Mouse (Mus musculus): ENCODE data around the gene Arvcf. TPM values are rescaled to one million over a fixed set of nuclear protein-coding genes. Genes with fewer than 3 reads are reported as not detected.

The Arvcf gene
- polyA plus RNA-seq, 1 experiment from 2014 or later = 70.2 TPM

DNA sequence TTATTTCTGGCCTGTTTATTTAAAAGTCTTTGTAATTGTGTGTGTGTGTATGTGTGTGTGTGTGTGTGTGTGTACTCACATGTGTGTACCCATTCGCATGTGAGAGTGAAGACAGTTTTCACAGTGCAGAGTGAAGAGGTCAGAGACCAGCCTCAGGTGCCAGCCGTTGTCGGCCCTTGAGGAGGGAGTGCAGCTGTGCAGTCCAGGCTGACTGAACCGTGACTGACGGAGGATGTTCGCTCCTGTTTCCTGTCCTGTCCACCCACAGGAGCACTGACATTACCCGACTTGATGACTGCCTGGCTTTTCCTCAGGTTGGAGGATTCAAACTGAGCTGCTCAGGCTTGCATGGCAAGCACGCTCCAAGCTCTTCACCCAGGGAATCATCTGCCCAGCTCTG is 15.0 kb downstream of the Arvcf start:
- WGBS = 72% methylated on average over 8 of the region's 8 CpGs
- peaks cover 12% of the 10 kb centered on the region; the same call in 1 of the 2 replicates for H3K36me3 ChIP-seq (ENCODE audit: control insufficient read depth, insufficient read depth, low read length)
- H3K27ac ChIP-seq (replicated peaks; ENCODE audit: low read depth, low read length) = no peak overlapping the region
- ATAC-seq (ENCODE audit: low FRiP score, low TSS enrichment) = no peak
- no peak overlapping the region for H3K4me3 ChIP-seq (replicated peaks; ENCODE audit: low read depth, low read length)
- no peak for DNase-seq
- H3K4me1 ChIP-seq (ENCODE audit: control insufficient read depth, insufficient read depth, low read length) = no peaks in the 10 kb centered on the region
- no peak overlapping the region for H3K9ac ChIP-seq (replicated peaks; ENCODE audit: low read length)
- no peaks in the 10 kb centered on the region for H3K9me3 ChIP-seq (ENCODE audit: control insufficient read depth, low read length)
- no peaks in the 10 kb centered on the region for H3K27me3 ChIP-seq (ENCODE audit: control insufficient read depth, insufficient read depth, low read length)
- no peak overlapping the region for H3K4me2 ChIP-seq (ENCODE audit: low read length)

DNA sequence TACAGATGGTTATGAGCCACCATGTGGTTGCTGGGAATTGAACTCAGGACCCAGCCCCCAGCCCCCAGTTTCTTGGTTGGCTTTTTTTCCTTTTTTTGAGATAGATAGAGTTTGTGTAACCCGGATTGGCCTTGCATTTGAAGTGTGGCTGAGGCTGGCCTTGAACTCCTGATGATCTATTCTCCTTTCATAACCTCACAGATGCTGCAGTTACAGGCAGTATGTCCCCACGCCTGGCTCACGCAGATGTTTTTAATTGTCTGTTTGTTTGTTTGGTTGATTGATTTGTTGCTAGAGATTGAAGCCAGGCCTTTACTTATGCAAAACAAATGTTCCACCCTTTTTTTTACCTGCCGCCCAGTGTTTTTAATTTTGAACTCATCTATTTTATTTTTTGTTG is 18.9 kb downstream of the Arvcf start:
- Histone ChIP-seq H3K4me2 (ENCODE audit: low read length) (no peak overlapping the region), H3K4me1 (ENCODE audit: control insufficient read depth, insufficient read depth, low read length) (no peaks in the 10 kb centered on the region), H3K27me3 (ENCODE audit: control insufficient read depth, insufficient read depth, low read length) (no peaks in the 10 kb centered on the region), H3K9me3 (ENCODE audit: control insufficient read depth, low read length) (no peaks in the 10 kb centered on the region), H3K36me3 (ENCODE audit: control insufficient read depth, insufficient read depth, low read length) (peaks cover 12% of the 10 kb centered on the region; the same call in 1 of the 2 replicates), H3K9ac (replicated peaks; ENCODE audit: low read length) (no peak overlapping the region), H3K4me3 (replicated peaks; ENCODE audit: low read depth, low read length) (no peak overlapping the region), H3K27ac (replicated peaks; ENCODE audit: low read depth, low read length) (no peak overlapping the region)
- ATAC-seq (ENCODE audit: low FRiP score, low TSS enrichment) (no peak), DNase-seq (no peak)
- 92% methylated on average over 4 of the region's 4 CpGs for WGBS

DNA sequence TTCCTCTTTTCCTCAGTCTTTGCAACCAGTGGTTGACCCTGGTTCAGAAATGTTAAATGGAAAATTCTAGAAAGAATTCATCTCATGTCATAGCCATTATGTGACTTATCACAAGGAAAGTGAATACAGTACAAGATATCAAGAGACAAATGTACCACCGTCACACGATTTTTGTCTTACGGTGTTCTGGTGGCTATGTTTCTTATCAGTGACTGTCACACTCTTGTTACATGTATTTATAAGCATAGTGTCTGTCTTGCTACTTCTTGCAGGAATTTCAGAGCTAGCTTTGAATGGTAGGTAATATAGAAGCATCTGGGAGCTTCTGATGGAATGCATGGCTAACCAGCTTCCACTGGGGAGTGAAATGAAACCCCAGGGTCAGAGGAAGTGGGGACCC is 22.2 kb downstream of the Arvcf start:
- Histone ChIP-seq H3K9me3 (ENCODE audit: control insufficient read depth, low read length) (no peaks in the 10 kb centered on the region), H3K36me3 (ENCODE audit: control insufficient read depth, insufficient read depth, low read length) (0 out of 2 replicates have a peak, but pooled peaks cover 3% of the 10 kb centered on the region), H3K27me3 (ENCODE audit: control insufficient read depth, insufficient read depth, low read length) (no peaks in the 10 kb centered on the region), H3K9ac (replicated peaks; ENCODE audit: low read length) (no peak overlapping the region), H3K4me1 (ENCODE audit: control insufficient read depth, insufficient read depth, low read length) (no peaks in the 10 kb centered on the region), H3K4me2 (ENCODE audit: low read length) (no peak overlapping the region), H3K27ac (replicated peaks; ENCODE audit: low read depth, low read length) (no peak overlapping the region), H3K4me3 (replicated peaks; ENCODE audit: low read depth, low read length) (no peak overlapping the region)
- ATAC-seq (ENCODE audit: low FRiP score, low TSS enrichment) (no peak), DNase-seq (no peak)
- WGBS = 98% methylated on average over 3 of the region's 3 CpGs

DNA sequence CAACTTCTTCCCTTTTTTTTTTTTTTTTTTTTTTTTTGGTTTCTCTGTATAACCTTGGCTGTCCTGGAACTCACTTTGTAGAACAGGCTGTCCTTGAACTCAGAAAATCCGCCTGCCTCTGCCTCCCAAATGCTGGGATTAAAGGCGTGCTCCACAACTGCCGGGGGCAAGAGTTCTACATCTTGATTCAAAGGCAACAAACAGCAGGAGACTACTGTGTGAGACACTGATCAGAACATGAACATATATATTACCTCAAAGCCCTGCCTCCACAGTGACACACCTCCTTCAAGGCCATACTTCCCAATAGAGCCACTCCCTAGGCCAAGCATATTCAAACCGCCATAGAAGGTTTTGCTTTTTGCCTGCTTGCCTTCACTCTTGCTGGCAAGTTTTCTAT is 25.6 kb downstream of the Arvcf start:
- H3K27ac ChIP-seq (replicated peaks; ENCODE audit: low read depth, low read length) = no peak overlapping the region
- WGBS = 95% methylated on average over 4 of the region's 4 CpGs
- no peaks in the 10 kb centered on the region for H3K9me3 ChIP-seq (ENCODE audit: control insufficient read depth, low read length)
- DNase-seq (no peak), ATAC-seq (ENCODE audit: low FRiP score, low TSS enrichment) (no peak)
- H3K27me3 ChIP-seq (ENCODE audit: control insufficient read depth, insufficient read depth, low read length) = no peaks in the 10 kb centered on the region
- no peak overlapping the region for H3K9ac ChIP-seq (replicated peaks; ENCODE audit: low read length)
- H3K4me2 ChIP-seq (ENCODE audit: low read length) = no peak overlapping the region
- H3K4me1 ChIP-seq (ENCODE audit: control insufficient read depth, insufficient read depth, low read length) = peaks cover 6% of the 10 kb centered on the region; the same call in 1 of the 2 replicates
- 0 out of 2 replicates have a peak, but pooled peaks cover 3% of the 10 kb centered on the region for H3K36me3 ChIP-seq (ENCODE audit: control insufficient read depth, insufficient read depth, low read length)
- no peak overlapping the region for H3K4me3 ChIP-seq (replicated peaks; ENCODE audit: low read depth, low read length)

DNA sequence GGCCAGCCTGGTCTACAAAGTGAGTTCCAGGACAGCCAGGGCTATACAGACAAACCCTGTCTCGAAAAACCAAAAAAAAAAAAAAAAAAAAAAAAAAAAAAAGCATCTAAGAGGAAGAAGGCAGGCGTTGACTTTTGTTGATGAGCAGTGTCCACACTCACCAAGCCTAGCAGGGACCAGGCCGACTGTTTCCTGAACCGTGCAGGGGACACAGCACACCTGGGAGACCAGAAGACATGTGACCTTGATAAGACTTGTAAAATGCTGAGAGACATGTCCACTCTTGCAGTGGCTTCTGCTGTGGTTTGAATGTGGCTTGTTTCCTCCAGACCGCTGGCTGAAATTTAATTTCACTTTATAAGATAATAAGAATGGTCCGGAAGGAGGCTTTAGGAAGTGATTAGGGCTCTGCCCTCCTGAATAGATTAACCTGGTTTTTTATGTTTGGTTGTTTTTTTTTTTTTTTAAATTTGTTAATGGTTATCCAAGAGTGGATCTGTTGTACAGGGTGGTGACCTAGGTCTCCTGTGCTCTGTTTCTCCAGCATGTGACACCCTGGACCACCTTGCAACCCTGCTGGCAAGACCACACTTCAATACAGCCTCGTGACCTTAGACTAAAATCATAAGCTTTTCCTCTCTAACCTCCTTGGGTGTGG is 28.4 kb downstream of the Arvcf start:
- no peak for DNase-seq
- Histone ChIP-seq H3K36me3 (ENCODE audit: control insufficient read depth, insufficient read depth, low read length) (0 out of 2 replicates have a peak, but pooled peaks cover 3% of the 10 kb centered on the region), H3K4me3 (replicated peaks; ENCODE audit: low read depth, low read length) (no peak overlapping the region), H3K4me2 (ENCODE audit: low read length) (no peak overlapping the region), H3K9me3 (ENCODE audit: control insufficient read depth, low read length) (no peaks in the 10 kb centered on the region), H3K27me3 (ENCODE audit: control insufficient read depth, insufficient read depth, low read length) (no peaks in the 10 kb centered on the region), H3K4me1 (ENCODE audit: control insufficient read depth, insufficient read depth, low read length) (peaks cover 27% of the 10 kb centered on the region), H3K9ac (replicated peaks; ENCODE audit: low read length) (no peak overlapping the region), H3K27ac (replicated peaks; ENCODE audit: low read depth, low read length) (no peak overlapping the region)
- 85% methylated on average over 7 of the region's 7 CpGs for WGBS
- ATAC-seq (ENCODE audit: low FRiP score, low TSS enrichment) = no peak

DNA sequence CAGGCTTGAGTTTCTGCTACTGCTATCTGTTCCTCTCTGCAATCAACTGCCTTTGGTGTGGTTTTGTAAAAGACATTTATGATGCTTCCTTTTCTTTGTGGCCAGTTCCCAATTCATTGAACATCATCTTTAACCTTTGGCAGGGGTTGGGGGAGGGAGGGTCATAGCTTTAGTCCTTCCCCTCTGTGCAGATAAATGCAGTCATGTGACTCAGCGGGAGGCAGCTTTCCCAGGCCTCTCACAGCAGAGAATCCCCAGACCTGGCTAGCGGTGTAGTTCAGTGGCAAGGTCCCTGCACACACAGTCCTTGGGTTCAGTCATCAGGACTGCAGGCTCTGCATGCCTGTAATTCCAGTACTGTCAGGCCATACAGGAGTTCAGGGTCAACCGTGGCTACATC is 29.2 kb downstream of the Arvcf start:
- H3K9me3 ChIP-seq (ENCODE audit: control insufficient read depth, low read length) = no peaks in the 10 kb centered on the region
- H3K36me3 ChIP-seq (ENCODE audit: control insufficient read depth, insufficient read depth, low read length) = no peaks in the 10 kb centered on the region
- no peak overlapping the region for H3K4me3 ChIP-seq (replicated peaks; ENCODE audit: low read depth, low read length)
- no peak overlapping the region for H3K27ac ChIP-seq (replicated peaks; ENCODE audit: low read depth, low read length)
- ATAC-seq (ENCODE audit: low FRiP score, low TSS enrichment) (no peak), DNase-seq (no peak)
- H3K27me3 ChIP-seq (ENCODE audit: control insufficient read depth, insufficient read depth, low read length) = no peaks in the 10 kb centered on the region
- no peak overlapping the region for H3K4me2 ChIP-seq (ENCODE audit: low read length)
- H3K9ac ChIP-seq (replicated peaks; ENCODE audit: low read length) = no peak overlapping the region
- 28% methylated on average over 3 of the region's 3 CpGs for WGBS
- peaks cover 35% of the 10 kb centered on the region for H3K4me1 ChIP-seq (ENCODE audit: control insufficient read depth, insufficient read depth, low read length)

DNA sequence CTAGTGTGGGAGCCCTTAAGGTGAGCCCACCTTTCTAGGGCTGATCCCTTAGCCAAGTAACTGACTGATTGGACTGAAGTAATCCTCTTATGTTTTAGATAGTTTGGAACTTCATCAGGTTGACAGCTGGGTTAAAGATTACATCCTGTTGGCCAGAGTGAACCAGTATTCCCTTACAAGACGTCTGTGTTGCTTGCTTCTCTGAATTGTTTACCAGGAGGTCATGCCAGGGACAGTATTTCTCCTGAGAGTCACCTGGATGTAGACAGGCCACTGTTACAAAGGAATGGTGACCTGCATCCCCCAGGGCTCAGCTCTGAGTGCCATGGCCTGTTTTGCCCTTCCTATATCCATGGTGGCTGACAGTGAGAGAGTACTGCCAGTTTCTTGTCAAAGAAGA is 30.5 kb downstream of the Arvcf start:
- H3K27me3 ChIP-seq (ENCODE audit: control insufficient read depth, insufficient read depth, low read length) = no peaks in the 10 kb centered on the region
- H3K9me3 ChIP-seq (ENCODE audit: control insufficient read depth, low read length) = no peaks in the 10 kb centered on the region
- DNase-seq = no peak
- no peak for ATAC-seq (ENCODE audit: low FRiP score, low TSS enrichment)
- H3K36me3 ChIP-seq (ENCODE audit: control insufficient read depth, insufficient read depth, low read length) = no peaks in the 10 kb centered on the region
- no peak overlapping the region for H3K4me3 ChIP-seq (replicated peaks; ENCODE audit: low read depth, low read length)
- 44% methylated on average over 1 of the region's 1 CpGs for WGBS
- peaks cover 47% of the 10 kb centered on the region for H3K4me1 ChIP-seq (ENCODE audit: control insufficient read depth, insufficient read depth, low read length)
- no peak overlapping the region for H3K27ac ChIP-seq (replicated peaks; ENCODE audit: low read depth, low read length)
- H3K9ac ChIP-seq (replicated peaks; ENCODE audit: low read length) = no peak overlapping the region
- H3K4me2 ChIP-seq (ENCODE audit: low read length) = no peak overlapping the region

DNA sequence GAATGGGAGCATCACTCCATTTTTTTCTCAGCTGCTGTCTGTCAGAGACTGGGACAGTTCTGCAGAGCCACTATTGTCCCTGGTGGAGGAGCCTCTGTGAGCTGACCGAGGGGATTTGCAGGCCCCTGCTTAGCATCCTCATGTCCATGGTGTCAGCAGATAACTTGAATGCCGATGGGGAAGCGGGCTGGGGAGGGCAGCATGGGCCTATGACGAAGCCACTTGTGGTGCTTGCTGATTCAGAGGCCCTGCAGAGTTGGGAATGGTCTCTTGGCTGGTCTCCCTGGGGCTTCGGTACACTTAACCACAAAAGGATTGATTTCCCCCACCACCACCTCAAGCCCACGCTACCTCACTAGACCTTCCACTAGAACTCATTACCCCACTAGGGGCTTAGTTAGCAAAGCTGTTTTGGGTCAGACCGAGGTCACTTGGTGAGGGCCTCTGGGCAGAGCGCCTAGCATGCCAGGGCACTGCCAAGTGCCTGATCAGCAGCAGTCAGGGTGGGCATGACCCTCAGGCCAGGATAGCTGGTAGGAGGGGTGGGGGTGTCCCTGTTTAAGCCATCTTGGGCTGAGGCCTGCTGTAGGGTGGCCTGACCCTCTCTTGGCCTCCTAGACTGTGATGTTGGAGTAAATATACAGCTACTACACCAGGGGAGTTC is 31.5 kb downstream of the Arvcf start:
- WGBS = 40% methylated on average over 8 of the region's 8 CpGs
- Histone ChIP-seq H3K4me2 (ENCODE audit: low read length) (no peak overlapping the region), H3K4me3 (replicated peaks; ENCODE audit: low read depth, low read length) (no peak overlapping the region), H3K36me3 (ENCODE audit: control insufficient read depth, insufficient read depth, low read length) (no peaks in the 10 kb centered on the region), H3K9ac (replicated peaks; ENCODE audit: low read length) (no peak overlapping the region), H3K27ac (replicated peaks; ENCODE audit: low read depth, low read length) (peak overlapping the region; percentile 74), H3K4me1 (ENCODE audit: control insufficient read depth, insufficient read depth, low read length) (peaks cover 50% of the 10 kb centered on the region), H3K27me3 (ENCODE audit: control insufficient read depth, insufficient read depth, low read length) (no peaks in the 10 kb centered on the region), H3K9me3 (ENCODE audit: control insufficient read depth, low read length) (no peaks in the 10 kb centered on the region)
- ATAC-seq (ENCODE audit: low FRiP score, low TSS enrichment) (no peak), DNase-seq (no peak)

All from midbrain, embryonic 14.5 days (tissue).